Mouse (Mus musculus): ENCODE data around the gene Exoc3l. TPM values are rescaled to one million over a fixed set of nuclear protein-coding genes. Genes with fewer than 3 reads are reported as not detected.
A peak's percentile ranks its signal among the peaks of the same experiment; 100 is the strongest.

Exoc3l gene
- polyA plus RNA-seq, 1 experiment from 2014 or later: 6.0 TPM

GRCm38 (mm10) chr8:105282239-105282638 is 13.7 kb downstream of the Exoc3l start:
- Histone ChIP-seq H3K9ac (ENCODE audit: low read depth, low read length) (no peak overlapping the region), H3K27ac (ENCODE audit: low read depth, low read length) (no peak overlapping the region), H3K36me3 (ENCODE audit: control insufficient read depth, insufficient read depth, low read length) (peaks cover 2% of the 10 kb centered on the region; the same call in 1 of the 2 replicates), H3K9me3 (ENCODE audit: control insufficient read depth, low read length) (no peaks in the 10 kb centered on the region), H3K4me2 (replicated peaks; ENCODE audit: low read depth, low read length) (no peak overlapping the region), H3K27me3 (ENCODE audit: control insufficient read depth, insufficient read depth, low read length) (peaks cover 24% of the 10 kb centered on the region), H3K4me1 (replicated peaks; ENCODE audit: control insufficient read depth, insufficient read depth, low read length) (no peaks in the 10 kb centered on the region), H3K4me3 (ENCODE audit: low read depth, low read length) (no peak overlapping the region)
- 88% methylated on average over 4 of the region's 4 CpGs for WGBS
- DNase-seq (ENCODE audit: low spot score): no peak
- ATAC-seq (ENCODE audit: low FRiP score): no peak

- H3K4me2 ChIP-seq (replicated peaks; ENCODE audit: low read depth, low read length): no peak overlapping the region
- H3K9ac ChIP-seq (ENCODE audit: low read depth, low read length): no peak overlapping the region
- no peak for DNase-seq (ENCODE audit: low spot score)
- peaks cover 2% of the 10 kb centered on the region; the same call in 1 of the 2 replicates for H3K36me3 ChIP-seq (ENCODE audit: control insufficient read depth, insufficient read depth, low read length)
- H3K4me1 ChIP-seq (replicated peaks; ENCODE audit: control insufficient read depth, insufficient read depth, low read length): no peaks in the 10 kb centered on the region
- no peak overlapping the region for H3K4me3 ChIP-seq (ENCODE audit: low read depth, low read length)
- H3K27ac ChIP-seq (ENCODE audit: low read depth, low read length): no peak overlapping the region
- H3K27me3 ChIP-seq (ENCODE audit: control insufficient read depth, insufficient read depth, low read length): peaks cover 28% of the 10 kb centered on the region
- H3K9me3 ChIP-seq (ENCODE audit: control insufficient read depth, low read length): no peaks in the 10 kb centered on the region
- ATAC-seq (ENCODE audit: low FRiP score): no peak
- 85% methylated on average over 12 of the region's 12 CpGs for WGBS
Measured at GRCm38 (mm10) chr8:105281821-105282220, 14.1 kb downstream of the Exoc3l start.

GRCm38 (mm10) chr8:105280567-105280966 is 15.3 kb downstream of the Exoc3l start:
- 69% methylated on average over 3 of the region's 3 CpGs for WGBS
- no peak overlapping the region for H3K4me2 ChIP-seq (replicated peaks; ENCODE audit: low read depth, low read length)
- no peak for ATAC-seq (ENCODE audit: low FRiP score)
- H3K9me3 ChIP-seq (ENCODE audit: control insufficient read depth, low read length): no peaks in the 10 kb centered on the region
- H3K36me3 ChIP-seq (ENCODE audit: control insufficient read depth, insufficient read depth, low read length): peaks cover 2% of the 10 kb centered on the region; the same call in 1 of the 2 replicates
- peaks cover 10% of the 10 kb centered on the region; the same call in 1 of the 2 replicates for H3K4me1 ChIP-seq (replicated peaks; ENCODE audit: control insufficient read depth, insufficient read depth, low read length)
- H3K4me3 ChIP-seq (ENCODE audit: low read depth, low read length): no peak overlapping the region
- H3K9ac ChIP-seq (ENCODE audit: low read depth, low read length): no peak overlapping the region
- DNase-seq (ENCODE audit: low spot score): no peak
- H3K27ac ChIP-seq (ENCODE audit: low read depth, low read length): no peak overlapping the region
- H3K27me3 ChIP-seq (ENCODE audit: control insufficient read depth, insufficient read depth, low read length): peaks cover 41% of the 10 kb centered on the region

- ATAC-seq (ENCODE audit: low FRiP score) (no peak), DNase-seq (ENCODE audit: low spot score) (peak; percentile 22)
- no peak overlapping the region for H3K4me3 ChIP-seq (ENCODE audit: low read depth, low read length)
- peaks cover 2% of the 10 kb centered on the region; the same call in 1 of the 2 replicates for H3K36me3 ChIP-seq (ENCODE audit: control insufficient read depth, insufficient read depth, low read length)
- H3K4me1 ChIP-seq (replicated peaks; ENCODE audit: control insufficient read depth, insufficient read depth, low read length): peaks cover 10% of the 10 kb centered on the region; the same call in 1 of the 2 replicates
- no peak overlapping the region for H3K27ac ChIP-seq (ENCODE audit: low read depth, low read length)
- H3K27me3 ChIP-seq (ENCODE audit: control insufficient read depth, insufficient read depth, low read length): peaks cover 55% of the 10 kb centered on the region
- no peak overlapping the region for H3K4me2 ChIP-seq (replicated peaks; ENCODE audit: low read depth, low read length)
- H3K9me3 ChIP-seq (ENCODE audit: control insufficient read depth, low read length): no peaks in the 10 kb centered on the region
- no peak overlapping the region for H3K9ac ChIP-seq (ENCODE audit: low read depth, low read length)
- WGBS: 4% methylated on average over 28 of the region's 28 CpGs
Measured at GRCm38 (mm10) chr8:105278911-105279334, 17.0 kb downstream of the Exoc3l start.

- ATAC-seq (ENCODE audit: low FRiP score): peak; percentile 77
- Histone ChIP-seq H3K9ac (ENCODE audit: low read depth, low read length) (peak overlapping the region; percentile 40; the same call in 1 of the 2 replicates), H3K9me3 (ENCODE audit: control insufficient read depth, low read length) (no peaks in the 10 kb centered on the region), H3K4me1 (replicated peaks; ENCODE audit: control insufficient read depth, insufficient read depth, low read length) (peaks cover 10% of the 10 kb centered on the region; the same call in 1 of the 2 replicates), H3K36me3 (ENCODE audit: control insufficient read depth, insufficient read depth, low read length) (no peaks in the 10 kb centered on the region), H3K27me3 (ENCODE audit: control insufficient read depth, insufficient read depth, low read length) (peaks cover 77% of the 10 kb centered on the region), H3K27ac (ENCODE audit: low read depth, low read length) (no peak overlapping the region), H3K4me3 (ENCODE audit: low read depth, low read length) (peak overlapping the region; percentile 33), H3K4me2 (replicated peaks; ENCODE audit: low read depth, low read length) (peak overlapping the region; percentile 72)
- DNase-seq (ENCODE audit: low spot score): peak; percentile 74
- 2% methylated on average over 29 of the region's 30 CpGs for WGBS
Measured at GRCm38 (mm10) chr8:105276292-105277120, 19.4 kb downstream of the Exoc3l start.

- DNase-seq (ENCODE audit: low spot score) (no peak), ATAC-seq (ENCODE audit: low FRiP score) (no peak)
- Histone ChIP-seq H3K9me3 (ENCODE audit: control insufficient read depth, low read length) (no peaks in the 10 kb centered on the region), H3K27me3 (ENCODE audit: control insufficient read depth, insufficient read depth, low read length) (peaks cover 84% of the 10 kb centered on the region), H3K27ac (ENCODE audit: low read depth, low read length) (no peak within 1 kb of the TSS), H3K4me1 (replicated peaks; ENCODE audit: control insufficient read depth, insufficient read depth, low read length) (peaks cover 11% of the 10 kb centered on the region; the same call in 1 of the 2 replicates), H3K4me2 (replicated peaks; ENCODE audit: low read depth, low read length) (peak within 1 kb of the TSS; percentile 72), H3K36me3 (ENCODE audit: control insufficient read depth, insufficient read depth, low read length) (no peaks in the 10 kb centered on the region), H3K4me3 (ENCODE audit: low read depth, low read length) (peak within 1 kb of the TSS; percentile 33), H3K9ac (ENCODE audit: low read depth, low read length) (peak within 1 kb of the TSS; percentile 40; the same call in 1 of the 2 replicates)
- 9% methylated on average over 10 of the region's 10 CpGs for WGBS
Measured at GRCm38 (mm10) chr8:105275840-105276239, 20.1 kb downstream of the Exoc3l start, which contains the start of gene Nol3. TSS of gene Nol3 (plus strand) at chr8:105276140.

- ATAC-seq (ENCODE audit: low FRiP score): no peak
- peaks cover 88% of the 10 kb centered on the region for H3K27me3 ChIP-seq (ENCODE audit: control insufficient read depth, insufficient read depth, low read length)
- no peak overlapping the region for H3K4me3 ChIP-seq (ENCODE audit: low read depth, low read length)
- H3K4me1 ChIP-seq (replicated peaks; ENCODE audit: control insufficient read depth, insufficient read depth, low read length): peaks cover 13% of the 10 kb centered on the region; the same call in 1 of the 2 replicates
- H3K27ac ChIP-seq (ENCODE audit: low read depth, low read length): no peak overlapping the region
- H3K9ac ChIP-seq (ENCODE audit: low read depth, low read length): no peak overlapping the region
- DNase-seq (ENCODE audit: low spot score): no peak
- WGBS: 12% methylated on average over 11 of the region's 11 CpGs
- H3K4me2 ChIP-seq (replicated peaks; ENCODE audit: low read depth, low read length): no peak overlapping the region
- no peaks in the 10 kb centered on the region for H3K9me3 ChIP-seq (ENCODE audit: control insufficient read depth, low read length)
- no peaks in the 10 kb centered on the region for H3K36me3 ChIP-seq (ENCODE audit: control insufficient read depth, insufficient read depth, low read length)
Measured at GRCm38 (mm10) chr8:105275387-105275786, 20.5 kb downstream of the Exoc3l start.

GRCm38 (mm10) chr8:105270916-105271186 is 25.1 kb downstream of the Exoc3l start:
- no peak for ATAC-seq (ENCODE audit: low FRiP score)
- H3K27me3 ChIP-seq (ENCODE audit: control insufficient read depth, insufficient read depth, low read length): peaks cover 93% of the 10 kb centered on the region
- no peaks in the 10 kb centered on the region for H3K9me3 ChIP-seq (ENCODE audit: control insufficient read depth, low read length)
- H3K4me3 ChIP-seq (ENCODE audit: low read depth, low read length): no peak overlapping the region
- WGBS: 3% methylated on average over 11 of the region's 11 CpGs
- H3K36me3 ChIP-seq (ENCODE audit: control insufficient read depth, insufficient read depth, low read length): no peaks in the 10 kb centered on the region
- H3K9ac ChIP-seq (ENCODE audit: low read depth, low read length): no peak overlapping the region
- peaks cover 14% of the 10 kb centered on the region for H3K4me1 ChIP-seq (replicated peaks; ENCODE audit: control insufficient read depth, insufficient read depth, low read length)
- no peak overlapping the region for H3K4me2 ChIP-seq (replicated peaks; ENCODE audit: low read depth, low read length)
- H3K27ac ChIP-seq (ENCODE audit: low read depth, low read length): no peak overlapping the region
- DNase-seq (ENCODE audit: low spot score): peak; percentile 36
